22 mouse cellular contexts compared by ENCODE assay signal in the genomic region with DNA sequence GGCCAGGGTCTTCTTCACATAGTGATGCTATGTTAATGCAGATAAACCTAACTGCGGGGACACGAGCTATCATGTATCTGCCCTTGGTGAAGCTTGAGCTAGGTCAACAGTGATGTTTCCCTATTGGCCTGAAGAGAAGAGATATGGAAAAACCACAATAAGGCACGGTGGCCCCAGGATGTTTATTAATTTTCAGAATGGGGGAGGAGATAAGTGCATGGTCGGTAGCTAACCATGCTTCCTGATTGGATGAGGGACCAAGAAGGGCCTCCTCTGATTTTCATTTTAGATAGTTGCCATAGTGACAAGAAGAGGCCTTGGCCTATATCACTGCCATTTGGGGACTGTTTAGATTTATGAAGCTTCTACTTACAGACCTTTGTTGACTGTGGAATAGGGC. TPM values are rescaled to one million over a fixed set of nuclear protein-coding genes. Genes with fewer than 3 reads are reported as not detected.
DNase-seq lines count a peak whose midpoint lies in the region; ATAC-seq and TF ChIP-seq lines count a peak whose summit lies in the region.
"Had no signal": no experiment of that assay in that cellular context is flagged by ENCODE, and none has a peak within 500 bp of the region (broad histone marks: within the 10 kb centered on the region; RNA-seq: fewer than 3 reads in every experiment).

No protein-coding gene starts in this region.

- peak in 1 of 2 experiments; percentile 36; a peak in 1 of 4 replicates for TF ChIP-seq POLR2A in MEL (IDR thresholded peaks at IDR 0.05; ENCODE audit: control insufficient read depth in 1 of 2, insufficient read depth in 1 of 2, low read depth in 1 of 2, low read length in 2 of 2, poor library complexity in 1 of 2)

- peaks cover 70% of the 10 kb centered on the region for H3K36me3 ChIP-seq in erythroblast, embryonic 14.5 days (ENCODE audit: control insufficient read depth)
- H3K36me3 ChIP-seq in MEL (ENCODE audit: control insufficient read depth in 1 of 2, insufficient read depth in 2 of 2, low read length in 2 of 2): peaks cover 0 to 36% of the 10 kb centered on the region in 2 experiments; a peak in 2 of 4 replicates
- peaks cover 38% of the 10 kb centered on the region for H3K36me3 ChIP-seq in liver, postnatal 0 days (replicated peaks; ENCODE audit: insufficient read depth, low read length)

- peaks cover 39% of the 10 kb centered on the region for H3K79me2 ChIP-seq in MEL (ENCODE audit: control insufficient read depth, insufficient read depth, low read length, poor library complexity)

- H3K9me3 ChIP-seq in erythroblast, embryonic 14.5 days (ENCODE audit: control insufficient read depth, low read length): no peaks in the 10 kb centered on the region
- H3K9me3 ChIP-seq in MEL (replicated peaks; ENCODE audit: insufficient read depth, low read length): no peaks in the 10 kb centered on the region
- H3K9me3 ChIP-seq in liver, postnatal 0 days (ENCODE audit: low read length): no peaks in the 10 kb centered on the region
- H3K9me3 ChIP-seq: forebrain, embryonic 15.5 days; limb, embryonic 15.5 days; megakaryocyte, embryonic 14.5 days had no signal

- H3K27me3 ChIP-seq in erythroblast, embryonic 14.5 days (ENCODE audit: control insufficient read depth): no peaks in the 10 kb centered on the region
- no peaks in the 10 kb centered on the region for H3K27me3 ChIP-seq in MEL (ENCODE audit: control insufficient read depth in 1 of 2, insufficient read depth in 2 of 2, low read length in 2 of 2)
- no peaks in the 10 kb centered on the region for H3K27me3 ChIP-seq in liver, postnatal 0 days (ENCODE audit: insufficient read depth, low read length)
- H3K27me3 ChIP-seq: CH12.LX; forebrain, embryonic 15.5 days; limb, embryonic 15.5 days; megakaryocyte, embryonic 14.5 days had no signal

- peak; percentile 91 for DNase-seq in MEL (ENCODE audit: low read depth, low spot score)
- DNase-seq in liver: peak; percentile 26
- DNase-seq in liver, postnatal 0 days: no peak
- DNase-seq in frontal cortex, postnatal 14 days (ENCODE audit: low spot score in 2 of 2): no peak
- no peak for DNase-seq in right cerebral cortex, adult 2 months (ENCODE audit: low spot score in 2 of 2)
- DNase-seq: cerebellum, adult 8-10 months; gastrocnemius, postnatal 25 days; kidney, adult 11 months; layer of hippocampus, postnatal 36 days; lung, postnatal 14 days; right cerebral cortex, adult 18-20 months; thymus, postnatal 36 days had no signal

- ATAC-seq in erythroblast, adult 5-6 weeks (replicated peaks; ENCODE audit: low FRiP score, poor library complexity, severe bottlenecking): no peak
- no peak for ATAC-seq in liver, postnatal 0 days
- ATAC-seq: forebrain, embryonic 15.5 days; hindbrain, postnatal 0 days had no signal

- H3K4me3 ChIP-seq in erythroblast, embryonic 14.5 days (replicated peaks): peak overlapping the region; percentile 17
- no peak overlapping the region for H3K4me3 ChIP-seq in MEL (ENCODE audit: control insufficient read depth in 1 of 2, insufficient read depth in 1 of 2, low read depth in 2 of 2, low read length in 2 of 2)
- H3K4me3 ChIP-seq in liver, postnatal 0 days (ENCODE audit: low read depth, low read length): no peak overlapping the region
- H3K4me3 ChIP-seq: forebrain, embryonic 15.5 days; limb, embryonic 15.5 days had no signal

- no peak overlapping the region for H3K9ac ChIP-seq in MEL (ENCODE audit: control insufficient read depth, low read depth, low read length, poor library complexity, severe bottlenecking)
- no peak overlapping the region for H3K9ac ChIP-seq in liver, postnatal 0 days (replicated peaks)
- H3K9ac ChIP-seq: forebrain, embryonic 15.5 days; limb, embryonic 15.5 days had no signal

- peak overlapping the region; percentile 9; the same call in 1 of the 2 replicates for H3K27ac ChIP-seq in MEL (ENCODE audit: control insufficient read depth, low read depth, low read length)
- H3K27ac ChIP-seq in liver, postnatal 0 days (ENCODE audit: low read depth): no peak overlapping the region
- H3K27ac ChIP-seq: forebrain, embryonic 15.5 days; hindbrain, postnatal 0 days; kidney, postnatal 0 days; limb, embryonic 15.5 days had no signal

- peaks cover 69% of the 10 kb centered on the region for H3K4me1 ChIP-seq in erythroblast, embryonic 14.5 days (ENCODE audit: control insufficient read depth)
- H3K4me1 ChIP-seq in MEL (ENCODE audit: control insufficient read depth in 1 of 2, insufficient read depth in 2 of 2, low read length in 2 of 2): peaks cover 12 to 34% of the 10 kb centered on the region in 2 experiments
- peaks cover 31% of the 10 kb centered on the region for H3K4me1 ChIP-seq in liver, postnatal 0 days (ENCODE audit: insufficient read depth)

- no peak for TF ChIP-seq RAD21 in MEL (IDR thresholded peaks at IDR 0.05; ENCODE audit: low read depth, low read length)

- no peak for TF ChIP-seq CTCF in MEL (IDR thresholded peaks at IDR 0.05 in 2 of 3, conservative IDR thresholded peaks at IDR 0.05 in 1 of 3; ENCODE audit: control insufficient read depth in 1 of 3, insufficient read depth in 1 of 3, low read depth in 2 of 3, low read length in 3 of 3, poor library complexity in 1 of 3, severe bottlenecking in 1 of 3)
- no peak for TF ChIP-seq CTCF in liver, postnatal 0 days (IDR thresholded peaks at IDR 0.05; ENCODE audit: low read depth)

- no peak overlapping the region for H3K4me2 ChIP-seq in liver, postnatal 0 days (ENCODE audit: low read depth, low read length)
- H3K4me2 ChIP-seq: forebrain, embryonic 15.5 days; limb, embryonic 15.5 days had no signal

- 47% methylated on average over 4 of the region's 4 CpGs for WGBS in liver, postnatal 0 days (ENCODE audit: insufficient replicate concordance)

- peak; percentile 37 to 74; a peak in 2 of 4 replicates for TF ChIP-seq EP300 in MEL (IDR thresholded peaks at IDR 0.05; ENCODE audit: low read depth in 1 of 2, low read length in 2 of 2)
- peak; percentile 23; the same call in 1 of the 2 replicates for TF ChIP-seq EP300 in liver, postnatal 0 days (IDR thresholded peaks at IDR 0.05; ENCODE audit: low read depth)

TF ChIP-seq in MEL, 35 proteins besides CTCF, POLR2A, EP300 and RAD21 (continues in another document):
- TF ChIP-seq MAFK (IDR thresholded peaks at IDR 0.05; ENCODE audit: borderline replicate concordance, low read depth, low read length) (no peak), SMC3 (IDR thresholded peaks at IDR 0.05; ENCODE audit: low read depth, low read length) (no peak), USF1 (IDR thresholded peaks at IDR 0.05; ENCODE audit: low read depth, low read length) (no peak), TBP (IDR thresholded peaks at IDR 0.05; ENCODE audit: low read depth, low read length) (no peak), CHD2 (IDR thresholded peaks at IDR 0.05; ENCODE audit: low read length) (no peak), POLR2AphosphoS2 (IDR thresholded peaks at IDR 0.05; ENCODE audit: low read length) (no peak), MAX (IDR thresholded peaks at IDR 0.05; ENCODE audit: low read length) (no peak; the same call in 1 of the 2 replicates), UBTF (IDR thresholded peaks at IDR 0.05; ENCODE audit: borderline replicate concordance, insufficient read depth, low read depth, low read length) (no peak), ETS1 (IDR thresholded peaks at IDR 0.05; ENCODE audit: low read depth, low read length) (peak; percentile 66)

RNA-seq across cellular contexts. Expression of gene Prelid3b, which starts 2.5 kb away (rescaled TPM):
- 2.9 and 4.6 TPM in 2 replicates for polyA plus RNA-seq in erythroblast, embryonic 14.5 days (2012)
- total RNA-seq in erythroblast, adult 5-6 weeks (2015; ENCODE audit: low replicate concordance): 30.3 and 40.0 TPM in 2 replicates
- total RNA-seq in erythroblast, adult 5-6 weeks (2017; ENCODE audit: low replicate concordance): 44.6 and 48.1 TPM in 2 replicates
- total RNA-seq in MEL (2012; rRNA removed): 137 and 142 TPM in 2 replicates
- 100 to 1,000 TPM; 189 to 210 TPM for polyA plus RNA-seq in MEL (2012; ENCODE audit: insufficient read depth in 1 of 2, insufficient read length in 2 of 2, low read depth in 1 of 2, low replicate concordance in 2 of 2, missing spikeins in 1 of 2)
- 68.6 and 72.3 TPM in 2 replicates for polyA plus RNA-seq in liver, postnatal 0 days (2015; fragmentation: Nextera tagmentation; extraction: Ambion mirVana)

RNA-seq across cellular contexts. Expression of gene Atp5e, which starts 6.4 kb away (rescaled TPM):
- polyA plus RNA-seq in erythroblast, embryonic 14.5 days (2012): 23.3 and 35.9 TPM in 2 replicates
- total RNA-seq in erythroblast, adult 5-6 weeks (2015; ENCODE audit: low replicate concordance): 128 and 133 TPM in 2 replicates
- total RNA-seq in erythroblast, adult 5-6 weeks (2017; ENCODE audit: low replicate concordance): 99.0 and 117 TPM in 2 replicates
- 521 and 561 TPM in 2 replicates for total RNA-seq in MEL (2012; rRNA removed)
- 100 to 1,000 TPM in 1 of 2 experiments, not detected in 1; 225 TPM for polyA plus RNA-seq in MEL (2012; ENCODE audit: insufficient read depth in 1 of 2, insufficient read length in 2 of 2, low read depth in 1 of 2, low replicate concordance in 2 of 2, missing spikeins in 1 of 2)
- 528 and 545 TPM in 2 replicates for polyA plus RNA-seq in liver, postnatal 0 days (2015; fragmentation: Nextera tagmentation; extraction: Ambion mirVana)

RNA-seq across cellular contexts. Expression of gene Tubb1, which starts 19.8 kb away (rescaled TPM):
- 0.27 and 0.31 TPM in 2 replicates for polyA plus RNA-seq in erythroblast, embryonic 14.5 days (2012)
- total RNA-seq in erythroblast, adult 5-6 weeks (2015; ENCODE audit: low replicate concordance): not detected in 2 replicates
- total RNA-seq in erythroblast, adult 5-6 weeks (2017; ENCODE audit: low replicate concordance): 1.1 TPM in 2 replicates
- 3.1 and 3.5 TPM in 2 replicates for total RNA-seq in MEL (2012; rRNA removed)
- polyA plus RNA-seq in MEL (2012; ENCODE audit: insufficient read depth in 1 of 2, insufficient read length in 2 of 2, low read depth in 1 of 2, low replicate concordance in 2 of 2, missing spikeins in 1 of 2): 1 to 10 TPM in 1 of 2 experiments, not detected in 1; 2.6 TPM
- 21.4 and 26.4 TPM in 2 replicates for polyA plus RNA-seq in liver, postnatal 0 days (2015; fragmentation: Nextera tagmentation; extraction: Ambion mirVana)
- total RNA-seq: CH12.LX; hematopoietic stem cell, adult 5-6 weeks; layer of hippocampus, postnatal 36 days; left cerebral cortex, postnatal 25 days had no signal
- polyA plus RNA-seq: hindbrain, postnatal 0 days had no signal

RNA-seq across cellular contexts. Expression of gene Ctsz, which starts 31.5 kb away (rescaled TPM):
- polyA plus RNA-seq in erythroblast, embryonic 14.5 days (2012): 4.4 and 5.8 TPM in 2 replicates
- 16.7 and 43.5 TPM in 2 replicates for total RNA-seq in erythroblast, adult 5-6 weeks (2015; ENCODE audit: low replicate concordance)
- total RNA-seq in erythroblast, adult 5-6 weeks (2017; ENCODE audit: low replicate concordance): 51.3 and 55.3 TPM in 2 replicates
- 113 and 118 TPM in 2 replicates for total RNA-seq in MEL (2012; rRNA removed)
- 10 to 100 TPM in 1 of 2 experiments, not detected in 1; 93.7 TPM for polyA plus RNA-seq in MEL (2012; ENCODE audit: insufficient read depth in 1 of 2, insufficient read length in 2 of 2, low read depth in 1 of 2, low replicate concordance in 2 of 2, missing spikeins in 1 of 2)
- 174 and 178 TPM in 2 replicates for polyA plus RNA-seq in liver, postnatal 0 days (2015; fragmentation: Nextera tagmentation; extraction: Ambion mirVana)

RNA-seq across cellular contexts. Expression of gene Nelfcd, which starts 54.7 kb away (rescaled TPM):
- polyA plus RNA-seq in erythroblast, embryonic 14.5 days (2012): 8.3 and 8.7 TPM in 2 replicates
- 6.9 and 17.3 TPM in 2 replicates for total RNA-seq in erythroblast, adult 5-6 weeks (2015; ENCODE audit: low replicate concordance)
- 24.7 and 26.9 TPM in 2 replicates for total RNA-seq in erythroblast, adult 5-6 weeks (2017; ENCODE audit: low replicate concordance)
- 43.8 and 46.8 TPM in 2 replicates for total RNA-seq in MEL (2012; rRNA removed)
- polyA plus RNA-seq in MEL (2012; ENCODE audit: insufficient read depth in 1 of 2, insufficient read length in 2 of 2, low read depth in 1 of 2, low replicate concordance in 2 of 2, missing spikeins in 1 of 2): 10 to 100 TPM; 74.8 to 89.0 TPM
- 34.5 and 38.8 TPM in 2 replicates for polyA plus RNA-seq in liver, postnatal 0 days (2015; fragmentation: Nextera tagmentation; extraction: Ambion mirVana)

Comparison
In these comparisons a context has a peak if more than half of its experiments do, and no peak if none do; other contexts are left out.
1. DNase-seq: peak in MEL (single experiment) and liver (single experiment); none in liver, postnatal 0 days (single experiment), frontal cortex, postnatal 14 days (0 of 2) and right cerebral cortex, adult 2 months (0 of 2).
2. RNA of gene Prelid3b, which starts 2.5 kb away (polyA plus RNA-seq): 189 to 210 TPM in MEL and 68.6 to 72.3 TPM in liver, postnatal 0 days; 2.9 to 4.6 TPM in erythroblast, embryonic 14.5 days; every median in the first group is over 10 times any median in the second.